Mouse (Mus musculus): ENCODE data around the gene Jade1.

Jade1 gene

GRCm38 (mm10) chr3:41601226-41602020, 45.9 kb downstream of the Jade1 start:
- no peak for DNase-seq

- DNase-seq: no peak
Observed at GRCm38 (mm10) chr3:41602933-41603332, 47.4 kb downstream of the Jade1 start.

GRCm38 (mm10) chr3:41603470-41604019, 48.0 kb downstream of the Jade1 start:
- no peak for DNase-seq

- DNase-seq: no peak
Observed at GRCm38 (mm10) chr3:41604629-41605321, 49.2 kb downstream of the Jade1 start.

- DNase-seq: no peak
Observed at GRCm38 (mm10) chr3:41605601-41606329, 50.2 kb downstream of the Jade1 start.

- DNase-seq: no peak
Observed at GRCm38 (mm10) chr3:41606330-41606664, 50.8 kb downstream of the Jade1 start.

- DNase-seq: no peak
Observed at GRCm38 (mm10) chr3:41607050-41607449, 51.5 kb downstream of the Jade1 start.

- DNase-seq: no peak
Observed at GRCm38 (mm10) chr3:41607467-41607866, 51.9 kb downstream of the Jade1 start.

- no peak for DNase-seq
Observed at GRCm38 (mm10) chr3:41609071-41609470, 53.5 kb downstream of the Jade1 start.

- DNase-seq: no peak
Observed at GRCm38 (mm10) chr3:41612211-41612610, 56.7 kb downstream of the Jade1 start.

- no peak for DNase-seq
Observed at GRCm38 (mm10) chr3:41613706-41614105, 58.2 kb downstream of the Jade1 start.

- DNase-seq: no peak
Observed at GRCm38 (mm10) chr3:41614230-41614985, 58.9 kb downstream of the Jade1 start.

GRCm38 (mm10) chr3:41618036-41618435, 62.5 kb downstream of the Jade1 start:
- DNase-seq: no peak

GRCm38 (mm10) chr3:41618488-41618887, 63.0 kb downstream of the Jade1 start:
- no peak for DNase-seq

- no peak for DNase-seq
Observed at GRCm38 (mm10) chr3:41620971-41621370, 65.4 kb downstream of the Jade1 start.

- DNase-seq: no peak
Observed at GRCm38 (mm10) chr3:41655642-41656041, 100.1 kb downstream of the Jade1 start.

Measured in right cerebral cortex, postnatal 25 days (tissue).